Mouse (Mus musculus): Measurements from ENCODE around the gene Dnmbp.

GRCm38 (mm10) chr19:43852837-43853545 lies 87.0 kb downstream of the Dnmbp start:
- TF ChIP-seq GATA1 (IDR thresholded peaks at IDR 0.05; ENCODE audit: borderline replicate concordance, low read length) (no peak), FLI1 (IDR thresholded peaks at IDR 0.05; ENCODE audit: low read length) (no peak)

All from megakaryocyte, embryonic 14.5 days (primary cell).